Mouse (Mus musculus) ovary, adult 2 months (tissue): ENCODE results near the gene Shld2. TPM values are rescaled to one million over a fixed set of nuclear protein-coding genes. Genes with fewer than 3 reads are reported as not detected.

Source experiments
- polyA plus RNA-seq: library from polyadenylated mRNA; depleted of rRNA; stranded (reverse); fragments of >200 nt; gene quantifications from 2 replicates; pipeline ENCODE4 v1.2.3, GENCODE M21; 2012; rRNA removed

Shld2 gene
- 1.6 and 2.0 TPM in 2 replicates for polyA plus RNA-seq

DNA sequence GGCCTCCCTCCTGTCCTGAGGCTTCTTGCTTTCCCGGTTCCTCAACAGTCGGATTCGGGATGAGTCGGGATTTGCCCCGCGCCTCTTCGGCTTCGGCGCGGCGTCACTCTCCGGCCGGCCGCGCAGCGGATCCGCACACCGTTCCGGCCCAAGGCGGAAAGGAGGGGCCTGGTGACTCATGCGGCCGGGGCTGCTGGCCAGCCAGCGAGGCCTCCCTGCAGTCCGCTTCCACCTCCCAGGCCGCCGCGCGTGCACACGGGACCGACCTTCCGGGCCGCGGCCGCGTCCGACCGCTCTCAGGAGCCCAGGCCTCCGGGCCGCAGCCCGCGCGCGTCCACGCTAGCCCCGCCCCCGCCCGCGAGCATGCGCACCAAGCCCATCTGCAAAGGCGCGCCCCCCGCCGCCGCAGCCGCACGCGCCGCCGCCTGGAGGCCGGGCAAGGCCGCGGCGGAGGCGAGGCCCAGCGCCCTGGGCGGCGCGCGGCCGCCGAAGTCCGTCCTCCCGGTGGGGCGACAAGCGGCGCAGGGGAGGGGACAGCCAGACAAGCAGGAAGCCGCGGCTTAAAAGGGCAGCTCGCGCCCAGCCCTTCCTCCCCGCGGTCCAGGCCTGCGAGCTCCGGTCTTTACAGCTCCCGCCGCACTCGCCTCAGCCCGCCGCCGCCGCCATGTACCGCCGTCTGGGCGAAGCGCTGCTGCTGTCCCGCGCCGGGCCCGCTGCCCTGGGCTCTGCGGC, at the start of gene Shld2, which contains the start of gene Glud1:
Gene Shld2 (minus strand): TSS at position 260 of the 732 bp plus-strand sequence.
Gene Glud1 (plus strand): TSS at position 494 of the 732 bp plus-strand sequence.

DNA sequence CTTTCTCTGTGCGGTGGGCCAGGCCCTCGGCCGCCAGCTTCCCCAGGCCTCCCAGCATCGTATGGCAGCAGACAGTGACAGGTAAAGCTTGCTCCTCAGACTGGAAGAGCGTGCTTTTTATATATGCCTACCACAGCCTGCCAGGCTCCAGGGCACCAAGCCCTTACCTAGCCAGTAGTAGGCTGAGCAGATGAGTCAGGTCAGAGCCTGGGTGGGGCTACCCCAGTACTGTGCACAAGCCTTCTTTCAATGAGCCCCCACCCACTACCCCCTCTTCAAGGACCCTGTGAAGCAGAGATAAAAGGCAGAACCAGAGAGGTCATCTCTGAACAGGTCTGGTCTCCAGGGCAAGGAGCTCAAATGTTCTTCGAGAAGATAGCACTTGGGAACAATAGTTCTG, 45.0 kb upstream of the Shld2 start, which contains the start of gene Fam25c:
Gene Fam25c (minus strand): TSS at position 133 of the 400 bp plus-strand sequence.

DNA sequence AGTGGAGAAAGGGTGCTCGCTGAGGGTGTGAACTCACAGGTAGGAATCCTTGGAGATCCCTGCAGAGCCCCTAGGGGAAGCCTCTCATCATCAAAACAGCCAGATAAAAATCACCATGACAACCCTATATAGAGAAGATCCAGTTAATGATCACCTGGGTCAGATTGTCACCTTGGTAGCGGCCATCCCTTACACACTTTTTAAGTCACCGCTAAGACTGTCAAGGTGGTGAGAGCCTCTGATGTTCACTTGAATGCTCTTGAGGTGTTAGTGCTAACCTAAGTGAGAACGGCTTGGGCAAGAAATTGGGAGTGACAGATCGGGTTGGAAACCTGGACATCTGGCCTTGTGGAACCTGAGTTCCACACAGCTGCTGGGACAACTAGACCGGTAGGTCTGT, 91.0 kb downstream of the Shld2 start, which contains the start of gene Syt15:
Gene Syt15 (plus strand): TSS at position 301 of the 400 bp plus-strand sequence.

DNA sequence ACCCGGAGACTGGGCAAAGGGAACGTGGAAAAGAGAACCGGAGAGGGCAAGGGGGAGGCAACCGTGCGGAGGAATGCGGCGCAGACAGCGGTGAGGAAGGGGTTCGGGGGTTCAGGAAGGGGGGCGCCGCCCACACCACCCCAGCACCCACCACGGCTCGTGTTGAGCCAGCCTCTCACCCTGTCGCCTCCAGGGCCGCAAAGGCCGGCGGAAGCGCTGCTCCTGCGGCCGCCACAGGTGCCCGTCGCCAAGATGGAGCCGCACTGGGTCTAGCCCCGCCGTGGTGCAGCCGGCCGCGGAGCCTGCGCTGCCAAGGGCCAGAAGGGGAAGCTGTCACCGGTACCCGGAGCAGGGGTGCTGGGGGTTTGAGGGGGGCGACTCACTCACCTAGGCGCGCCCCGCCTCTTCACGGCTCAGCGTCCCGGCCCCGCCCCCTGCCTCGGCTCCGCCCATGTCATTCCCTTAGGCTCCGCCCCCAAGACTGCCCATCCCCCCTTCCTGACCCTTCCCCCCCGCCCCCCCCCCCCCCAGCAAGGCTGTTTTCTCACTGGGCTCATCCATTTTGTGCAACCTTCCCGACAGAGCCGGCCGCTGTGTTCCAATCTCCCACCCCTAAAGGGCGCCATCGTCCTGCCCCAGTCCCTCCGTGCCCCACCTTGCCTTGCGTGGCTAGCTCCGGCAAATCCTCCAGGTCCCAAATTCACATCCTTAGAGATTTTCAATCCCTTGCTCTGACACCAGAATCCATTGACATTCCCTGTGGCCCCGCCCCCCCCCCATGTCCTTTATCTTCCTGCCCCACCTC, 108.9 kb downstream of the Shld2 start, which contains the start of gene Gprin2:
Gene Gprin2 (minus strand): TSS at position 423 of the 805 bp plus-strand sequence.

Other genes with a start within 250 kb of the Shld2 start
- gene Anxa8, start 224.5 kb downstream of the Shld2 start, polyA plus RNA-seq, result 14.1 and 14.6 TPM in 2 replicates
- not detected in 2 replicates for gene A630023A22Rik, start 207.7 kb downstream of the Shld2 start, polyA plus RNA-seq
- gene Npy4r, start 158.0 kb downstream of the Shld2 start, polyA plus RNA-seq, result 0.07 and 0.24 TPM in 2 replicates
- gene Gprin2, start 108.8 kb downstream of the Shld2 start, polyA plus RNA-seq, result 2.0 and 2.2 TPM in 2 replicates
- 10.6 and 13.1 TPM in 2 replicates for gene Syt15, start 90.9 kb downstream of the Shld2 start, polyA plus RNA-seq
- 99.3 and 164 TPM in 2 replicates for gene Glud1, start 234 bp upstream of the Shld2 start, polyA plus RNA-seq
- gene Fam25c, start 44.9 kb upstream of the Shld2 start, polyA plus RNA-seq, result not detected in 2 replicates
- gene Sncg, start 64.3 kb upstream of the Shld2 start, polyA plus RNA-seq, result 37.2 and 42.6 TPM in 2 replicates
- 14.3 and 15.2 TPM in 2 replicates for gene Mmrn2, start 65.0 kb upstream of the Shld2 start, polyA plus RNA-seq
- gene Bmpr1a, start 192.8 kb upstream of the Shld2 start, polyA plus RNA-seq, result 9.9 and 11.5 TPM in 2 replicates
- gene 9230112D13Rik, start 212.3 kb upstream of the Shld2 start, polyA plus RNA-seq, result not detected in 2 replicates